Mouse (Mus musculus): Measurements from ENCODE around the gene Unc13b.
A peak's percentile ranks its signal among the peaks of the same experiment; 100 is the strongest.
"Not testable (repeated sequence)": the region's sequence is repeated elsewhere in the genome, so short reads cannot be mapped to it uniquely, and the experiment has no call there.

The Unc13b gene

DNA sequence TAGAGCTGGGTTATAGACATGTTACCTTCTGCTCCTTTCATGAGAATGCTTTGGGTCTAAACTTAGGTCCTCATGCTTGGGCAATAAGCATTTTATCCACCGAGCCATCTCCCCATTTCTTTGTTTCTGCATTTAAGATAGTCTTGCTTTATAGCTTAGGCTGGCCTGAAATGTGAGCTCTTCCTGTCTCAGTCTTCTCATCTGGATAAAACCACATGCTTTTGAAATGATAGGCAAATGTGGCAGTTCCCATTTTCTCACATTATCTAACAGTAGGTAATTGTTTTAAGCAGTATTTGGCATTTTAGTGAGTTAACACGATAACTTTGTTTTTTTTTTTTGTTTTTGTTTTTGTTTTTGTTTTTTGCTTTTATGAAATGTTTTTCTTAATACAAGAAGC, 31.2 kb downstream of the Unc13b start:
- DNase-seq (ENCODE audit: low spot score in 2 of 2): no peak

DNA sequence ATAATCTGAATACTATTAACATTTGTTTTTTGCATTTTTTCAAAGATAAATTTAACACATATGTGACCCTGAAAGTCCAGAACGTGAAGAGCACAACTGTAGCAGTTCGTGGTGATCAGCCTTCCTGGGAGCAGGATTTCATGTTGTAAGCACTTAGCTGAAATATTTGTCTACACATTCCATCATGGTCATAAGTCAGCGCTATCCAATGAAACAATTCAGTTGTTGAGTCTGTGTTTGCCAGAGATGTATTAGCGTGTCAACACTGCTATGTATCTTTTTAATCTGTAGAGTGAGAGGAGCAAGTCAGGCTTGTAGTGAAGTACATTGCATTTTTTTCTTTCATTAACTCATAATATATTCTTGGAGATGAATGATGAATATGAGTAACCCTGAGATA, 32.4 kb downstream of the Unc13b start:
- no peak for DNase-seq (ENCODE audit: low spot score in 2 of 2)

GRCm38 (mm10) chr4:43113491-43113890, 54.7 kb downstream of the Unc13b start:
- no peak for DNase-seq (ENCODE audit: low spot score in 2 of 2)

DNA sequence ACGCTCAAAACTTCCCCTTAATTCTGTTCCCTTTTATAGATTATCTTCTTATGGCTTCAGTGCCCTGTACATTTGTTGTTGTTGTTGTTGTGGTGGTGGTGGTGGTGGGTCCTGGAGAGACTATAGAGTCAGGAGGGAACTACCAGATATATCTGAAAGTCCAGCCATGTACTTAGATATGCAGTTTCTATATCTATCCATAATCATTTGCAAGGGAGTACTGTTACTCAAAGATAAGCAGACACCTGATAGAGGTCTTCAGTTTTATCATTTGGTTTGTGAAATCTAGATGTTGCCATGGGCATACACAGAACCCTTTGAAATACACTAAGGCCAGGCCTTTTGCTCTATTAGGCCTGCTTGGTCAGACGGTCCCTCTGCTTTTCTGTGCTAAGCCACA, 55.8 kb downstream of the Unc13b start:
- no peak for DNase-seq (ENCODE audit: low spot score in 2 of 2)

DNA sequence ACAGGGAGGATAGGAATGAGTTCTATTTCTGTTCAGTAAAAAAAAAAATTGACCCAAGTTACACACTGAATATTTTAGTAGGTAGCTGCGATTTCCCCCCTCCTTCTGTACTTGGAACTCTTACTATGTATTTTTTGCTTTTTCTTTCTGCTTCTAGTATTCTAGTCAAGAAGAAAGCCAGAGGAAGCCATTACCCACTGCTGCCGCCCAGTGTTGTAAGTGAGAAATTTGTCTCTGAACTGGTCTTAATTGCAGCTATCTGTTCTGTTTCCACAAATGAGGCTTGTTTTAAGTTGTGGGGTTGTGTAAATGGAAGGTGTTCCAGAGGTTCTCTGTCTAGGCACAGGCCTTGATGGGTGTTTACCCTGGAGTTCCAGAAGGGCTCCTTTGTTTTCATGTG, 56.2 kb downstream of the Unc13b start:
- peak; percentile 3 to 18 for DNase-seq (ENCODE audit: low spot score in 2 of 2)

DNA sequence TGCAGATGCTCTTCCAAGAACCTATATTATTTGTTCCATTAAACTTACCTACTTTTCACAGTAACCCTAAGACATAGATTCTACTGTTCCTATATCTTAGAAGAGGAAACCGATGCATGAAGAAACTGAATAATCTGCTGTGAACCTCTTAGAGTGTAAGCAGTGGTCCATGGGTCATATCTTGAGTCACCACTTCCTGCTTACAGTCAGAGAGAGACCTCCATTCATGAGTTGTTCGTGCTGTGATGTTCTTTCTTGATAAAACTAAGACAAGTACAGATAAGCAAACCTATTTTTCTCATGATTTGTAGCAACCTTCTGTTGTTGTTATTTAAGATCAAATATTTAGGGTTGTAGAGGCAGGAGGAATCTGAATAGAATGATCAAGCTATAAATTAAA, 57.5 kb downstream of the Unc13b start:
- DNase-seq (ENCODE audit: low spot score in 2 of 2): no peak

DNA sequence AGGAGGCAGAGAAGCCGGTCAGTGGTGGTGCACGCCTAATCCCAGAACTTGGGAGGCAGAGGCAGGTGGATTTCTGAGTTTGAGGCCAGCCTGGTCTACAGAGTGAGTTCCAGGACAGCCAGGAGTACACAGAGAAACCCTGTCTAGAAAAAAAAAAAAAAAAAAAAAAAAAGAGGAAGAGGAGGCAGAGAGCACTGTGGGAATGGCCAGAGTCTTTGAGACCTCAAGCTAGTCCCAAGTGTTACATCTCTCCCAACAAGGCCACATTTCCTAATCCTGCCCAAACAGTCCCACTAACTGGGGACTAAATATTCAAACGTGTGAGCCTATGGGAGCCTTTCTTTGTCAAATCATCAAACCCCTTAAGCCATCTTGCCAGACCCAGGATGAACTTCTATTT, 71.0 kb downstream of the Unc13b start:
- no peak for DNase-seq (ENCODE audit: low spot score in 2 of 2)

- no peak for DNase-seq (ENCODE audit: low spot score in 2 of 2)
Observed at GRCm38 (mm10) chr4:43142610-43143009, 83.9 kb downstream of the Unc13b start.

- not testable (repeated sequence) for DNase-seq (ENCODE audit: low spot score in 2 of 2)
Observed at GRCm38 (mm10) chr4:43152413-43152812, 93.7 kb downstream of the Unc13b start.

- no peak for DNase-seq (ENCODE audit: low spot score in 2 of 2)
Observed at GRCm38 (mm10) chr4:43160045-43160444, 101.3 kb downstream of the Unc13b start.

GRCm38 (mm10) chr4:43161124-43161657, 102.4 kb downstream of the Unc13b start:
- no peak for DNase-seq (ENCODE audit: low spot score in 2 of 2)

DNA sequence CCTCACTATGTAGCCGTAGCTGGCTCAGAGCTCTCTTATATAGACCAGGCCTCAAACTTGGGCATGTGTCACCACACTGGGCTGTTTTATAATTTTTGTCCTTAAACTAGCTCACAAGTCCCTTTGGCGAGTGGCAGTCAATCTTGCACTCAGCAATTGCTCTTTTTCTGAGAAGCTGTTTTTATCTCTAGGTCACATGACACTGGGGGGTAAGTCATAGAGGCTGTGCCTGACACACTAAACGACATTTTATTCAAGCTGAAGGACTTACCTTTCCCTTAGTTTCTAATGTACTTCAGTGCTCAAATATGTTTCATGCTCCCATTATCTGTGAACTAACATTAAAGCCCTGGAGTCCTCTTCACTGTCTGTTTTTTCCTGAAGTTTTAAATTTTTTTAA, 104.5 kb downstream of the Unc13b start:
- no peak for DNase-seq (ENCODE audit: low spot score in 2 of 2)

DNA sequence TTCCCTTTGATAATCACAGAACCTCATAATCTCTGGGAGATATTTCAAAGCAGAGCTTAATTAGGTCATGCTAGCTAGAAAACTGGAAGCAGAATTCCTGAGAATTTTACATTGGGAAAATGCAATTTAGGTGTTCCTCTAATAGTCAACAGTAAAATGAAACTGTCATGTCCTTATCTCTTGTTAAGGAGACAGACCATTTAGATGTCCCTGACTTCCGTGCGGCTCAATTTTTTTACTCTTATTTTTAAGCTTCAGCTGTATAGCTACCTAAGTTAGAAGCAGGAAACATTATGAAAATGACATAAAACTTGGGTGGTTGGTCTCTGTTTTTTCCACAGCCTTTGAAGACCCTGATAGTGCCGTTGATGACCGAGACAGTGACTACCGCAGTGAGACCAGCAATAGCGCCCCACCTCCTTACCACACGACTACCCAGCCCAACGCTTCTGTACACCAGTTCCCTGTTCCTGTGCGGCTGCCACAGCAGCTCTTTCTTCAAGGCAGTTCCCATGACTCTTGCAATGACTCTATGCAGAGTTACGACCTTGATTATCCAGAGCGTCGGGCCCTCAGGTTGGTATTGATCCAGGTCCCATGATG, 106.8 kb downstream of the Unc13b start:
- DNase-seq (ENCODE audit: low spot score in 2 of 2): no peak

DNA sequence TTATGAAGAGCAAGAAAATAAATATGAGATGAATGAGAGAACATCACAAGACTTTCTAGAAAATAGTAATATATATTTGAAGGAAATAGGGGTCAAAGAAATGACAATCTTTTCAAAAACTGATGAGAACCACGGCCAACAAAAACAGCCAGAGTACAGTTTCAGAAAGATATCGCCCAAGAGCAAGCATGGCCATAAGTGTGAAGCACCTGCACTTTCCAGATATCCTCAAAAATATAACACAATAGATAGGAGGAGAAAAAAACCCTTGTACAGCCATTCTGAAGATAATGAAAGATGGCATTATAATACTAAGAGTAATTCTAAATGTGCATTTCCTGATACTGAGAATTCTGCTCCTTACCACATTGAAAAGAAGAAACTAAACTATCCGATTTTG, 111.3 kb downstream of the Unc13b start:
- no peak for DNase-seq (ENCODE audit: low spot score in 2 of 2)

DNA sequence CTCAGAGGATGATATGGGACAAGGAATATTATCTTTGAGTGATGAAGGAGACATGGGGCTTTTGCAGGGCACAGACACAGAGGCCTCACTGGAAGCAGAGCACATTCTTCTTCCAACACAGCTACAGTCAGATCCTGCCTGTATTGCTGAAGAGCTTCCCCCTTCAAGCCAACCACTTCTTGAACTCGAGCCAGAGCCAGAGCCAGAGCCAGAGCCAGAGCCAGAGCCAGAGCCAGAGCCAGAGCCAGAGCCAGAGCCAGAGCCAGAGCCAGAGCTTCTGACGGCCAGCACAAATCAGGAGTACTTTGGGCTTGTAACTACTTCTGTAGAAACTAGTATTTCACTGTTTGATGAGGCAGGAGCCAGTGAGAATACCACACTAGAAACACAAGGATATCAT, 118.4 kb downstream of the Unc13b start:
- no peak for DNase-seq (ENCODE audit: low spot score in 2 of 2)

DNA sequence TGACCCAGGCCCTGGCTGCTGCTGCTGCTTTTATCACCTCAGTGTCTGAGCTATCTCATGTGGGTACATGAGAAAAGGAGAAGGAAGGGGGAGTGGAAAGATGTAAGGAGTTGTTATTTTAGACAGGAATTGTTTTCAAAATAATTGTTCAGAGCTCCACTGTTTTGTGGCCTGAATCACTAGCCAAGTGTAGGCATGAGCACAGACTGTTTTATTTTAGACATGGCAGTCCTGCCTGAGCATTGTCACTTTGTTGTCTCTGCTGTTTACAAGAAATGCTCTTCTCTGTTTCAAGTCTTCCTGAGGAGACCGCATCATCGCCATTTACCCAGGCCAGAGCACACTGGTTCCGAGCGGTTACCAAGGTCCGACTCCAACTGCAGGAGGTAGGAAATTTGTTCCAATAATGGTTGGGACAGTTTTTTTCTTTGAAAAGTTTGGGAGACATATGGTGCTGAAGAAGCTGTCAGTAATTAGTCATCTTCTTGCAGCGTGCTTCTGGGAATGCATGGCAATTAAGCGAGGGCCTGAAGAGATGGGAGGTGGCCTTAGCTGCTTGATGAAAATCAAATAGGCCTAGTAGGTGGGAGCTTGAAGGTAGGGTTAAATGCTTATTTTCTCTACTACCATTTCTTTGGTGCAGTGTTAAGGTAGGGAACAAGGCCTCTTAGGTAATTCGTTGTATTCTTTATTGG, 123.9 kb downstream of the Unc13b start:
- DNase-seq (ENCODE audit: low spot score in 2 of 2): no peak

GRCm38 (mm10) chr4:43187439-43187838, 128.7 kb downstream of the Unc13b start:
- no peak for DNase-seq (ENCODE audit: low spot score in 2 of 2)

DNA sequence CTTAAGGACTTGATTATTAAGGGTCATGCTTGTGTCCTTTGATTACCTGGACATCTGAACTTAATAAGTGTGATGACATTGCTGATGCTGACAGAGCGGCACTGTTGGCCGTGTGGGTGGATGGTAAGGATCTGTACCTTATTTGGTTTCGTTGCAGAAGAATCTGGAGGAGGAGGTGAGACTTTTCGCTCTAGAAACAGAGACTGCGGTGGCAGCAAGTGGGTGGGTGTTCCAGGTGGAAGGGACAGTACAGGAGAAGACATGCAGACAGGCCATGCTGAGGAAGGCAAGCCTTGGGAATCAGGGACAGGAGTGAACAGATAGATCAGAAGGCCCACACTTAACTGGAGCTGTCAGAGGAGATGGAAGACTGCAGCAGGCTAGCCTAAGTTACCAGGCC, 130.6 kb downstream of the Unc13b start:
- DNase-seq (ENCODE audit: low spot score in 2 of 2): no peak

- DNase-seq (ENCODE audit: low spot score in 2 of 2): no peak
Observed at GRCm38 (mm10) chr4:43204946-43205345, 146.2 kb downstream of the Unc13b start.

GRCm38 (mm10) chr4:43205571-43205970, 146.8 kb downstream of the Unc13b start:
- no peak for DNase-seq (ENCODE audit: low spot score in 2 of 2)

GRCm38 (mm10) chr4:43206989-43207388, 148.2 kb downstream of the Unc13b start:
- DNase-seq (ENCODE audit: low spot score in 2 of 2): no peak

DNA sequence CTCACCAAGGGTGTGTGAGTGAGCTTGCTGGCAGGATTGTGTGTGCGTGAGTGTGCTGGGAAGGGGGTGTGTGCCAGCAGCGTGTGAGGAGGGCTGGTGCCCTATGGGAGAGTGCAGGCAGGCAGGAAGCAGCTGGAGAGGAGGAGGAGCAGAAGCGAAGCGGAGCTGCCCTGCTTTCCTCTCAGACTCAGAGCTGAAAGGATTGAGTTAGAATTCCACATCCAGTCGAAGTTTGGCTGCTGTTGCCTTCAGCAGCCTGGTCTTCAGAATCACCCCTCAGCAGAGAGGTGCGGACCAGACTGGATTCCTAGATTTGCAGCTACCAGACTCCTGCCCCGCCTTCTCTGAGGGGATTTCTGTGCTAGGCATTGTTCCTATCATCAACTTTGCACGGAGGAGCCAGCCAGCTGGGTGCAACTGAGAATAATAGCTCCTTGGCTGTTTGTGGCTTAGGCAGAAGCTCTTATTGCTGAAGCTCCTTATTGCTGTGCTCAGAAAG, 150.4 kb downstream of the Unc13b start:
- no peak for DNase-seq (ENCODE audit: low spot score in 2 of 2)

DNA sequence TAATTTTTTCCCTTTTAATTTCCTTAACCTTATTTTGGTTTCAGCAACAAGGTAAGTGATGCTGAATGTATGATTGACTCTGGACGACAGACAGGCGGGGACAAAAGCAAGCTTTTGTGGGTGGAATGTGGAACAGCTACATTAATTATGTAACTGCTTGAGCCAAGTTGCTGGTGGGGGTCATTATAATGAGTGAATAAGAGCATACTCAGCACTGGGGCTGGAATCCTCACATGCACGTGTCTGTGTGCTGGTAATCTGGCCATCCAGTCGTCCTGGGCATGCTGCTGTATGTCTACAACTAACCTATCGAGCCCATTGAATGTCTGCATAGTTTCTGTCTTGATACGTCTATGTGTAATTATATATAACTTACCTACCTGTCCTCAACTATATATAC, 150.9 kb downstream of the Unc13b start:
- no peak for DNase-seq (ENCODE audit: low spot score in 2 of 2)

Measured in spleen, postnatal 36 days (tissue).